Mouse (Mus musculus) liver, embryonic 11.5 days (tissue): Measurements from ENCODE around the gene Plg. TPM values are rescaled to one million over a fixed set of nuclear protein-coding genes. Genes with fewer than 3 reads are reported as not detected.

Experiments
- ATAC-seq: fragments of 200-750 bp; cut with Nextera tagmentation; replicated peaks from 2 replicates; pipeline ENCODE4 v1.8.0; 2017; ENCODE audit warnings: moderate number of reproducible peaks, mild to moderate bottlenecking, moderate TSS enrichment, moderate library complexity; ENCODE audit not compliant: low FRiP score
- DNase-seq: peaks from one replicate; pipeline ENCODE4 v3.0.0-alpha.2; 2017; ENCODE audit warnings: low spot score
- H3K27ac ChIP-seq: fragments of 300-500 bp; sonication (generic); 2 replicates; pipeline ENCODE4 v1.5.1; 2014; ENCODE audit warnings: mild to moderate bottlenecking, low read depth, low read length, control low read depth
- H3K27me3 ChIP-seq: fragments of 300-500 bp; sonication (generic); replicated peaks from 2 replicates; pipeline ENCODE4 v1.6.1; 2014; ENCODE audit warnings: low read length, mixed read lengths; ENCODE audit not compliant: control insufficient read depth, insufficient read depth
- H3K36me3 ChIP-seq: fragments of 300-500 bp; sonication (generic); 2 replicates; pipeline ENCODE4 v1.6.1; 2014; ENCODE audit warnings: mild to moderate bottlenecking, low read length, moderate library complexity, mixed read lengths; ENCODE audit not compliant: control insufficient read depth, insufficient read depth
- H3K4me1 ChIP-seq: fragments of 300-500 bp; sonication (generic); replicated peaks from 2 replicates; pipeline ENCODE4 v1.6.1; 2014; ENCODE audit warnings: low read length, mixed read lengths; ENCODE audit not compliant: control insufficient read depth, insufficient read depth
- H3K4me2 ChIP-seq: fragments of 300-500 bp; sonication (generic); 2 replicates; pipeline ENCODE4 v1.6.1; 2014; ENCODE audit warnings: mild to moderate bottlenecking, control low read depth, moderate library complexity
- H3K4me3 ChIP-seq: fragments of 300-500 bp; sonication (generic); 2 replicates; pipeline ENCODE4 v1.5.1; 2014; ENCODE audit warnings: low read depth, low read length, control low read depth
- H3K9ac ChIP-seq: fragments of 300-500 bp; sonication (generic); 2 replicates; pipeline ENCODE4 v1.6.1; 2014; ENCODE audit warnings: low read depth, low read length, control low read depth
- H3K9me3 ChIP-seq: fragments of 300-500 bp; sonication (generic); 2 replicates; pipeline ENCODE4 v1.6.1; 2016; ENCODE audit warnings: low read length, inconsistent platforms, mixed read lengths; ENCODE audit not compliant: control insufficient read depth
- WGBS: fragments of 180-500 bp; shearing (Covaris S2); extraction: QIAGEN DNeasy Blood & Tissue Kit; methylation state at CpG from one replicate; pipeline ENCODE4 v1.1.7; 2014; 5-methylcytosine and 5-hydroxymethylcytosine counted together
- polyA plus RNA-seq: library from polyadenylated mRNA; unstranded; fragments of >200 nt; fragmentation: Nextera tagmentation; extraction: Ambion mirVana; gene quantifications from 2 replicates; pipeline ENCODE4 v1.2.1, GENCODE M21; 2014

The Plg gene
- polyA plus RNA-seq, 1 experiment from 2014 or later: 130 TPM

- Histone ChIP-seq H3K4me1 (no peaks in the 10 kb centered on the region), H3K4me3 (no peak overlapping the region)
Measured at GRCm38 (mm10) chr17:12453691-12454090, 75.3 kb downstream of the Plg start.

GRCm38 (mm10) chr17:12455143-12455790 lies 76.9 kb downstream of the Plg start:
- WGBS: 79% methylated on average over 5 of the region's 5 CpGs
- no peak overlapping the region for H3K4me2 ChIP-seq
- H3K36me3 ChIP-seq: no peaks in the 10 kb centered on the region
- H3K4me3 ChIP-seq: no peak overlapping the region
- H3K4me1 ChIP-seq: no peaks in the 10 kb centered on the region
- H3K9me3 ChIP-seq: no peaks in the 10 kb centered on the region
- DNase-seq (no peak), ATAC-seq (no peak)
- H3K27me3 ChIP-seq: no peaks in the 10 kb centered on the region
- no peak overlapping the region for H3K9ac ChIP-seq
- H3K27ac ChIP-seq: no peak overlapping the region

More at GRCm38 (mm10) chr17:12453691-12454090, 75.3 kb downstream of the Plg start:
- ATAC-seq: no peak
- H3K36me3 ChIP-seq: no peaks in the 10 kb centered on the region
- H3K9me3 ChIP-seq: no peaks in the 10 kb centered on the region
- no peak overlapping the region for H3K4me2 ChIP-seq
- WGBS: 83% methylated on average over 6 of the region's 6 CpGs
- DNase-seq: no peak
- no peak overlapping the region for H3K27ac ChIP-seq
- H3K27me3 ChIP-seq: no peaks in the 10 kb centered on the region
- H3K9ac ChIP-seq: no peak overlapping the region

GRCm38 (mm10) chr17:12461168-12461567 lies 82.8 kb downstream of the Plg start:
- no peak overlapping the region for H3K4me3 ChIP-seq
- no peak for DNase-seq
- ATAC-seq: no peak

GRCm38 (mm10) chr17:12466501-12467000 lies 88.1 kb downstream of the Plg start:
- Histone ChIP-seq H3K9me3 (no peaks in the 10 kb centered on the region), H3K4me2 (no peak overlapping the region), H3K9ac (no peak overlapping the region), H3K27ac (no peak overlapping the region), H3K27me3 (no peaks in the 10 kb centered on the region), H3K36me3 (no peaks in the 10 kb centered on the region), H3K4me3 (no peak overlapping the region), H3K4me1 (no peaks in the 10 kb centered on the region; the same call in 1 of the 2 replicates)
- WGBS: 71% methylated on average over 4 of the region's 4 CpGs
- DNase-seq (no peak), ATAC-seq (no peak)

More at GRCm38 (mm10) chr17:12461168-12461567, 82.8 kb downstream of the Plg start:
- H3K4me1 ChIP-seq: no peaks in the 10 kb centered on the region
- H3K27me3 ChIP-seq: no peaks in the 10 kb centered on the region
- no peaks in the 10 kb centered on the region for H3K36me3 ChIP-seq
- H3K4me2 ChIP-seq: no peak overlapping the region
- no peaks in the 10 kb centered on the region; the same call in 1 of the 2 replicates for H3K9me3 ChIP-seq
- H3K9ac ChIP-seq: no peak overlapping the region
- no peak overlapping the region for H3K27ac ChIP-seq

GRCm38 (mm10) chr17:12467642-12468041 lies 89.2 kb downstream of the Plg start:
- no peak for ATAC-seq
- no peak overlapping the region for H3K27ac ChIP-seq
- 62% methylated on average over 3 of the region's 3 CpGs for WGBS

GRCm38 (mm10) chr17:12468745-12469144 lies 90.3 kb downstream of the Plg start:
- Histone ChIP-seq H3K36me3 (no peaks in the 10 kb centered on the region), H3K27ac (no peak overlapping the region), H3K4me2 (no peak overlapping the region), H3K9me3 (no peaks in the 10 kb centered on the region), H3K4me3 (no peak overlapping the region), H3K9ac (no peak overlapping the region), H3K4me1 (no peaks in the 10 kb centered on the region; the same call in 1 of the 2 replicates), H3K27me3 (no peaks in the 10 kb centered on the region)
- WGBS: 63% methylated on average over 5 of the region's 5 CpGs
- ATAC-seq (no peak), DNase-seq (no peak)

More at GRCm38 (mm10) chr17:12467642-12468041, 89.2 kb downstream of the Plg start:
- Histone ChIP-seq H3K4me1 (no peaks in the 10 kb centered on the region; the same call in 1 of the 2 replicates), H3K9me3 (no peaks in the 10 kb centered on the region), H3K4me2 (no peak overlapping the region), H3K36me3 (no peaks in the 10 kb centered on the region), H3K27me3 (no peaks in the 10 kb centered on the region), H3K9ac (no peak overlapping the region), H3K4me3 (no peak overlapping the region)
- no peak for DNase-seq

Other genes with a start within 250 kb of the Plg start
- 28.4 and 29.3 TPM in 2 replicates for gene Map3k4, start 59.8 kb upstream of the Plg start, polyA plus RNA-seq
- gene Slc22a3, start 129.1 kb downstream of the Plg start, polyA plus RNA-seq: 4.1 TPM in 2 replicates
- gene Slc22a2, start 205.5 kb downstream of the Plg start, polyA plus RNA-seq: not detected in 2 replicates